Mouse (Mus musculus): ENCODE data around the gene Etnppl.

DNA sequence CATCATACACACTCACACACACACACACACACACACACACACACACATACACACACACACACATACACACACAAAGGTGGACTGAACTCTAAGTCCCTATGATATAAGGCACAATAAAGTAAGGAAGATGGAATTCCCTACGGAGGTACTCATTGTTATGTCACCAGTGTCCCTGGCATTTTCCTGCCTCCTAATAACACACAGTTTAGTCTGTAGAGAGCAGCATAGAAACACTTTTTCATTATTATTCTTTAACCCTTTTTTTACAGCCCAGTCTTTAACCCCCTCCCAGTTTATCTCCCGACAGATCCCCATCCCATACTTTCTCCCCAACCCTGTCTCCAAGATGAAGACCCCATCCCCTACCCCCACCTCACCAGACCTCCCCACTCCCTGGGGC, 35.7 kb upstream of the Etnppl start:
- TF ChIP-seq CTCF (IDR thresholded peaks at IDR 0.05; ENCODE audit: extremely low read depth, insufficient read depth, insufficient read length, insufficient replicate concordance), result no peak
- no peak for TF ChIP-seq POLR2A (IDR thresholded peaks at IDR 0.05; ENCODE audit: low read depth, low read length)
